Mouse (Mus musculus): ENCODE data around the gene Olfr1280.
"Not testable (repeated sequence)": the region's sequence is repeated elsewhere in the genome, so short reads cannot be mapped to it uniquely, and the experiment has no call there.

The Olfr1280 gene

DNA sequence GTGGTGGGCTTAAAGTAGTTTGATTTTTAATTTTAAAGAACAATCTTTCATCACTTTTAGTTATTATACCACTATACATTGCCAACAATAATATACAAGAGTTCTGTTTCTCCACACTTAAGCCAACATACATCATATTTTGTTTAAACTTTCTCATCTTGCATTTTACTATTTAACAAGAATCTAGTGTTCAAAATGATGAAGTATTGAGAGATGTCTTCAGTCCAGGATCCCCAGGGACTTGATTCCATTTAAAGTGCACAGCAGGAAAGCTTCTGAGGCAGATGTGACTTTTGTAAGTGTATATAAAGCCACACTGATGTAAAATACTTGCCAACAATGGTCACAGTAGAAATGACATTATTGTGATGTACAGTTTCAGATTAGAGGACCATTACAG is at the start of gene Olfr1280:
Gene Olfr1280, plus strand, starts transcription at position 301 of the 400 bp plus-strand sequence.
- DNase-seq = no peak

DNA sequence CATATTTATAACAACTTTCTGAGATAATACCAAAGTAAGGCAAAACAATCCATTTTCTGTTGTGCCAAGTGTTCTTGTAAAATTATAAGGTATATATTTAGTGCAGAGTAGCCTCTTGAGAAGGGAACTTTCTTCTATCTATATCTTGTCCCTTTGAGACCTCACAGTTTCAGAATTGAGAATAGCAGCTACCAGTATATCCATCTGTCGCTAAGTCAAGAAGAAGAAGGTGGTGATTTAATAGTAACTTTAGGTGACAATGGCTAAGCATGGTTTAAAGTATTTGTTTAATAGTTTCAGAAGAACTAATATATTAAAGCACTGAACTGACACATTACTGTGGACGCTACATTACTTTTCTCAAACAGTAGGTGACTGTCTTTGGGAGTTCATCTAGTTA is 39.8 kb upstream of the Olfr1280 start, which contains the start of gene Olfr1277:
Gene Olfr1277, minus strand, starts transcription at position 101 of the 400 bp plus-strand sequence.
- DNase-seq = no peak

DNA sequence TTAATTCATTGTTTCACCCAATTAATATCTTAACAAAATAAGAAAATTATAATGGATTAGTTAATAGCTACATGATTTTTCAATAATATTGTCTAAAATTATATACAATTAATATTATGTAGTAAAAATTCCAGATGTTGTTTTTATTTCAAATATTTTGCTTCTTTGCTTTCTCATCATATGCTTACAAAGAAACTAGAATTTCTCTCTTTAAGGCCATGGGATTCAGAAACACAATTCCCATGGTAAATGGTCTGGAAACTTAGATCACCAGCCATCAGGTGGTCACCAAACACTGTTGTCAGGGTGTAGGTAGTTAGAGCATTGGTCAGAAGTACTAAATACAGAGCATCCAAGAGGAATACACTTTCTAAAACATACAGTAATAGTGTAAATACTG is 24.0 kb upstream of the Olfr1280 start, which contains the start of gene Olfr1278:
Gene Olfr1278, plus strand, starts transcription at position 301 of the 400 bp plus-strand sequence.
- DNase-seq = no peak

DNA sequence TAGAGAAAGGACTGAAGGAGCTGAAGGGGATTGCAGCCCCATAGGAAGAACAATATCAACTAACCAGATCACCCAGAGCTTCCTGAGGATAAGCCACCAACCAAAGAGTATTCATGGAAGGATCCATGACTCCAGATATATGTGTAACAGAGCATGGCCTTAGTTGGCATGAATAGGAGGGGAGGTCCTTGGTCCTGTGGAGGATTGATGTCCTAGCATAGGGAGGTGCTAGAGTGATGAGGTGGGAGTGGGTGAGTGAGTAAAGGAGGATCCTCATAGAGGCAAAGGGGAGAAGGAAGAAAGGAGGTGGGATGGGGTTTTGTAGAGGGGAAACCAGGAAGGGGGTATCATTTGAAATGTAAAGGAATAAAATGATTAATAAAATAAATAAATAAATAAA is 15.3 kb upstream of the Olfr1280 start:
- no peak for DNase-seq

DNA sequence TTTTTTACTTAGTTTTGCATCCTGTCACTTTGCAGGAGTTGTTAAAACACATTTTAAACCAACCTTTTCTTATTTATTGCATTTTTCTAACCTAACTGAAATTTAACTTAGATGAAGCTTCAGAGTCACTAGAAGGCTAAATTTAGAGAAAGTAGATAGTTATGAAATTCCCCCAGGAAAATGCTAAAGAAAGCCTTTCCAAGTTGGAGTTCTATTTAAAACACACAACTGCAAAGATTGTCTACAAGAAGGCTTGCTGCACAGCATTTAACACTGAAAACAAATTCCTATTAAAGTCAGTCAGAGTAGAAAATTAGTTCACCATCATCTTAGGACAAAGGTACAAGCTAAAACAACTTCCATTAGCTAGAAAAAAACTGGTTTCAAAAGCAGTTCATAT is 13.4 kb upstream of the Olfr1280 start, which contains the start of gene Olfr1279:
Gene Olfr1279, plus strand, starts transcription at position 262 of the 400 bp plus-strand sequence.
- DNase-seq = no peak

DNA sequence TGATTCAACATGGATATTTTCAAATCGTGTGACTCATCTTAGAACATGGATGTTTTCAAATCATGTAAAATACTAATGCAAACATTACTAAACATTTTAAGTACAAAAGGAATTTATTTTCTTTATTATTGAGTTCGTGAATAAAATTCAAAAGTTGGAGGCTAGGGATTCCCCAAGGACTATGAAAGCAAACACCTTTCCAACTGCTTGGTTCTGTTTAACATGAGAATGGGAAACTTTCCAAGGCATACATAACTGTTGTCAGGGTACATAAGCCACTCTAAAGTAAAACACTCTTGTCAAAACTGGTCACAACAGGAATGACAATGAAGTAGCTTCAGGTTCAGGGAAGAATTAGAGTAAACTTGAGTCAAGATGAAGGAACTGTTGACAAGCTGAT is 12.4 kb downstream of the Olfr1280 start, which contains the start of gene Olfr1281:
Gene Olfr1281, plus strand, starts transcription at position 301 of the 400 bp plus-strand sequence.
- DNase-seq = no peak

DNA sequence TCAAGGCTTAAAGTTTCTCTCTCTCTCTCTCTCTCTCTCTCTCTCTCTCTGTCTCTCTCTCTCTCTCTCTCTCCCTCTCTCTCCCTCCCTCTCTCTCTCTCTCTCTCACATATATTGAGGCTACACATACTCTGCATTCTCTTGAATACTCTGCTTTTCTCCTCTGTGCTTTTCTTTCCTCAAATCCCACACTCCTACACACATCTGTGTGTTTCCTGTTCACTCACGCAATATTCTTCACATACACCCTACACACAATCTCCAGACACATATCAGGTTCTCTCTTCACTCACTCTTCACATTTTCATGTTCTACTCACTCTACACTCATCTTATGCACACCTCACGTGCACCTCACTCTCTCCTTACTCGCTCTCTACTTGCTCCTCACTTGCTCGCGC is 19.9 kb downstream of the Olfr1280 start:
- not testable (repeated sequence) for DNase-seq

DNA sequence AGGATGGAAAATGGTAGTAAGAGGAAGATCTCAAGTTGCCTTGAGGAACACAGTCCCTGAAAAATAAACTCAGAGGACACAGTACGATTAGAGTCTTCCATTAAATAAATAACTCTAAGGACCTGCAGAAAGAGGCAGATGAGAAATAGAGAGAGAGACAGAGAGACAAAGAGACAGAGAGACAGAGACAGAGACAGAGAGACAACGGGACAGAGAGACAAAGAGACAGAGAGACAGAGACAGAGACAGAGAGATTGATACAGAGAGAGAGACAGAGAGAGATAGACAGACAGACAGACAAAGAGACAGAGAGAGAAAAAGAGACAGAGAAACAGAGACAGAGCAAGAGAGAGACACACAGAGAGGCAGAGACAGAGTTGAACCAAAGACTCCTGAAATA is 22.2 kb downstream of the Olfr1280 start, which contains the start of gene Olfr1282:
Gene Olfr1282, minus strand, starts transcription at position 101 of the 400 bp plus-strand sequence.
- no peak for DNase-seq

DNA sequence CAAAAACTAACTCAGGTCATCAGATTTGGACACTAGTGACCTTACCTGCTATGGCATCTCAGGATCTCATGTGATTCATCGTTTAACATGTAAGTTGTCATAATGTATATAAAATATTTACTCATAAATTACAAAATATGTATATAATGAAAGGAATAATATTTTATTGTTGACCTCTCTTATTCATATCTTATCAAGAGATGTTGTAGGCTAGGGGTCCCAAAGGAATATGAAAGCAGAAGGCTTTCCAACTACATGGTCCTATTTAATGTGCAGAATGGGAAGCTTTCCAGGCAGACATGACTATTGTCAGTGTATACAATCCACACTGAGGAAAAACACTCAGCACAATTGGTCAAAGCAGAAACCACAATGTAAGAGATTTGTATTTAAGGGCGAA is 52.7 kb downstream of the Olfr1280 start, which contains the start of gene Olfr1283:
Gene Olfr1283, plus strand, starts transcription at position 301 of the 400 bp plus-strand sequence.
- DNase-seq = no peak

DNA sequence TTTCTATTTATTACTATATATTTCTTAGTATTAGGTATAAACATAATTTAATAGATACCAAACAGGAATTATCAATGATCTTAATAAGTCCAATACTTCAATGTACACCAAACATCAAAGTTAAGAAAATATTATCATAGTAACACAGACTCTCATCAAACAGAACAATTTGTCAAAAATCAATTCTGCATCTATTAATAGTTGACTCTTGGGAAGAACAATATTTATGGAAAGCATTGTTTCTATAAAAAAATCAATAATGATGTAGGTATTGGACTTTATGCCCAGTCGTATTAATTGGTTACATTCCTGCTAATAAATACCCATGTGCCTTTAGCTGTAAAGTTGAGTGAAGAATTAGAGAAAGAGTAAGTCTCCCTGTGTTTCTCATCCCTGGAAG is 61.4 kb downstream of the Olfr1280 start, which contains the start of gene Olfr1284:
Gene Olfr1284, plus strand, starts transcription at position 301 of the 400 bp plus-strand sequence.
- no peak for DNase-seq

All from right cerebral cortex, postnatal 14 days (tissue).